Mouse (Mus musculus) T-cell, adult 66 days (primary cell): ENCODE data around the gene Ccdc103. TPM values are rescaled to one million over a fixed set of nuclear protein-coding genes. Genes with fewer than 3 reads are reported as not detected.

ENCODE experiments used
- total RNA-seq, 2 experiments: library from RNA; stranded (reverse); gene quantifications; 3 replicates in 1 of 2; 4 replicates in 1 of 2; pipeline ENCODE4 v1.2.4; 2023

The Ccdc103 gene
- not detected for total RNA-seq

DNA sequence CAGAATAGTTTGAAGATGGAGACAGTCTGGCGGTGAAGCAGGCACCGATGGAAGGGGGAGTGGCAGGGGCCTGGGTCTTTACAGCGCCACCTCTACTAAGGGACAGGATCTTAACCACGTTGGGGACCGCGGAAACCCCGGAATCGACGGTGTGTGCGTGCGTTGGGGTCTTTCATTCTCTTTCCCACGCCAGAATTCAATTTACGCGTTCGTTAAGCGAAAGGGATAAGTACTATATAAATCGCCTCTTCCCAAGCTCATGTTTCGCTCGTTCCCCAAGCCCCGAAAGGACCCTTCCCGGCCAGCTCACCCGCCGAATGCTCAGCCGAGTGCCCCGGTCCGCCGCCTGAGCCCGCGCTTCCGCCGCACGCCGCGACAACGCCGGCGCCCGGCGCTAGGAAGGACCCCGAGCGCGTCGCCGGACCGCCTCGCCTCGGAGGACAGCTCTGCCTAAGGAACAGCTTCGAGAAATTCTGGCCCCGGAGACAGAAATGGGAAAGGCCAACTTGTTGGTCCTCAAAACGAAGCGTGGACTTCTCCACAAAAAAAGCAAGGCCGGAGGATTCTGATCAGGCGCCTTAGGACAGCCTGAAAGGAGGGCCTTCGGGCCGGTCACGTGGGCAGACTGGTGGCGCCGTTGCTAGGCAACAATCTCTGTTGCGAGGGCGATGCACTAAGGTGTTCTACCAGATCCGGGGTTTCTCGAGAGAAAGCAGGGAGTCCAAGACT lies at the start of gene Ccdc103, which contains the start of gene Eftud2:
Gene Ccdc103, plus strand, starts transcription at position 620 of the 729 bp plus-strand sequence.
Gene Eftud2, minus strand, starts transcription at position 401 of the 729 bp plus-strand sequence.

GRCm38 (mm10) chr11:102835549-102835948 lies 45.5 kb upstream of the Ccdc103 start, which contains the start of gene Higd1b:
TSS of gene Higd1b (plus strand) at chr11:102835849.

DNA sequence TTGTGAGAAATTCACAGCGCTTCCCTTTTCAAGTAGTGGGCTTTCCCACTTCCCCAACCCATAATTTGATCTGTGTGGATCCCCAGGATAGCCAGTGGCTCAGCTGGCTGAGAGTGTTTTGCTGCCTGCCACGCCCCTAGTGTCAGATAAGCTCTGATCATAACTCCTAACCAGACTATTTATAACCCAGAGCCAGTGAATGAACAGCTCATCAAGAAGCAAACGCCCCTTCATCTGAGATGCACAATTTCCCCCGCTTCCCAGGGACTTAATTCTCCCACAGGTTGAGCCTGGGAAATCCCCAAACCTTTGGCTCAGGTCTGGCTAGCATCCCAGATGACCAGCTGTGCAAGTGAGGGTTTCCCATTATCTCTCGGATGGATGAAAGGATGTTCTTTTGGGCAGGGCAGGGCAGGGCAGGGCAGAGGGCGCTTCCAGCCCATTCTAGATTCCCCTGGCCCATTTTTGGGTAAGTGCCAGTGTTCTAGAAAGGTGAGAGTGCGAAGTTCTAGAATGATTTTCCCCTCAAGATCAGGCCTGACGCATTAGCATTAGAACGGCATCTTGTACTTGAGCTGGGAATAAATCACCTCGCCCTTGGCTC lies 3.7 kb downstream of the Ccdc103 start, which contains the start of gene Fam187a:
Gene Fam187a, plus strand, starts transcription at position 554 of the 604 bp plus-strand sequence.

GRCm38 (mm10) chr11:102900763-102901162 lies 19.8 kb downstream of the Ccdc103 start, which contains the start of gene Gfap:
TSS of gene Gfap (minus strand) at chr11:102900912.

DNA sequence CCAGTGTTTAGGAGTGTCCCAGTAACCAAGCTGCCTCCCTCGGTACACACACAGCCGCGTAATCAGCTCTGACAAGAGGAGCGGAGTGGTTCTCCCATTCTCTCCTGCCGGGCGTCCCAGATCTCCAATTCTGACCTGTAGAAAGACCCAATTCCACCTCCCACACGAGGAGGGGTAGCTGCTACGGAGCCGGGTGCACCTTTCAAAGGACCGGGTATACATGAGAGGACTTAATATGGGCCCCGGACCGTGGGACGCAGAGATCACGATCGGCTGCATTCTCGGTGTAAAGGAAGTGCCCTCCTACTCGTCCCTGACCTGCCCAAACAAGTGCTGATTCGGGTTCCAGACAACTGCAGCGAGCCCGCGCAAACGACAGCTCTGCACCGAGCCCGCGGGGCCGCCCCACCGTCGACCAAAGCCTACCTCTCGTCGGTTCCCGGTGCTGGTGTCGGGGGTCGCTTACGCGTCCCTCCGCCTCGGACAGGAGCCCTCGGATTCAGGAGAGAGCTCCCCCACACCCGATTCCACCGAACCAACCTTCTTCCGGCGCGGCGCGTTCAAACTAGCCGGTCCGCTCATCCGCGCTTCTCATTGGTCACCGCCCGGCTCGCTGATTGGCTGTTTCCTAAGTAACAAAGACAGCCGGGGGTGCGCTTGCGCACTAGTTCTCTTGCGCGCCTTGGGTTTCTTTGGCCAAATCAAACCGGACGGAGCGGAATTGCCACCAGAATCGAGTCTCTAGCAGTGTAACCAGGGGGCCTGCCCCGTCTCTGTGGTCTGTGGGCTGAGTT lies 43.8 kb downstream of the Ccdc103 start, which contains the start of gene Kif18b:
Gene Kif18b, minus strand, starts transcription at position 568 of the 794 bp plus-strand sequence.

Other genes with a start within 250 kb of the Ccdc103 start
- gene Meioc, start 217.5 kb upstream of the Ccdc103 start, total RNA-seq = not detected
- gene Ccdc43, start 183.4 kb upstream of the Ccdc103 start, total RNA-seq = 10 to 100 TPM; 37.0 to 38.8 TPM
- gene Adam11, start 119.8 kb upstream of the Ccdc103 start, total RNA-seq = 1 to 10 TPM; 2.8 to 2.9 TPM
- not detected for gene Gjc1, start 61.5 kb upstream of the Ccdc103 start, total RNA-seq
- not detected for gene Higd1b, start 45.4 kb upstream of the Ccdc103 start, total RNA-seq
- 100 to 1,000 TPM; 154 TPM for gene Eftud2, start 219 bp upstream of the Ccdc103 start, total RNA-seq
- not detected for gene Fam187a, start 4.0 kb downstream of the Ccdc103 start, total RNA-seq
- not detected for gene Gfap, start 19.7 kb downstream of the Ccdc103 start, total RNA-seq
- gene Kif18b, start 43.9 kb downstream of the Ccdc103 start, total RNA-seq = 1 to 10 TPM in 1 of 2 experiments, under 1 TPM in 1; 0.59 to 2.2 TPM
- not detected for gene C1ql1, start 65.5 kb downstream of the Ccdc103 start, total RNA-seq
- gene Nmt1, start 147.0 kb downstream of the Ccdc103 start, total RNA-seq = 10 to 100 TPM; 60.2 to 68.4 TPM
- 10 to 100 TPM; 18.5 to 22.4 TPM for gene Dcakd, start 147.1 kb downstream of the Ccdc103 start, total RNA-seq
- gene Plcd3, start 220.5 kb downstream of the Ccdc103 start, total RNA-seq = not detected
- gene Acbd4, start 220.5 kb downstream of the Ccdc103 start, total RNA-seq = 10 to 100 TPM; 46.3 to 47.1 TPM
- gene Hexim1, start 235.0 kb downstream of the Ccdc103 start, total RNA-seq = 10 to 100 TPM; 73.5 to 91.3 TPM